Mouse (Mus musculus) midbrain, embryonic 14.5 days (tissue): Measurements from ENCODE around the gene Vamp2. TPM values are rescaled to one million over a fixed set of nuclear protein-coding genes. Genes with fewer than 3 reads are reported as not detected.

Experiments
- ATAC-seq: fragments of 200-750 bp; cut with Nextera tagmentation; 2 replicates; pipeline ENCODE4 v1.8.0; 2017; ENCODE audit warnings: moderate number of reproducible peaks, moderate library complexity; ENCODE audit not compliant: low FRiP score, low TSS enrichment
- DNase-seq: peaks from one replicate; pipeline ENCODE4 v3.0.0-alpha.2; 2015
- H3K27ac ChIP-seq: fragments of 300-500 bp; sonication (generic); replicated peaks from 2 replicates; pipeline ENCODE4 v1.5.1; 2014; ENCODE audit warnings: mild to moderate bottlenecking, low read depth, low read length, moderate library complexity
- H3K27me3 ChIP-seq: fragments of 300-500 bp; sonication (generic); 2 replicates; pipeline ENCODE4 v1.6.1; 2014; ENCODE audit warnings: low read length, control low read depth, mixed read lengths; ENCODE audit not compliant: control insufficient read depth, insufficient read depth
- H3K36me3 ChIP-seq: fragments of 300-500 bp; sonication (generic); 2 replicates; pipeline ENCODE4 v1.6.1; 2014; ENCODE audit warnings: low read length, control low read depth; ENCODE audit not compliant: control insufficient read depth, insufficient read depth
- H3K4me1 ChIP-seq: fragments of 300-500 bp; sonication (generic); 2 replicates; pipeline ENCODE4 v1.6.1; 2014; ENCODE audit warnings: mild to moderate bottlenecking, antibody characterized with exemption, low read length, control low read depth; ENCODE audit not compliant: control insufficient read depth, insufficient read depth
- H3K4me2 ChIP-seq: fragments of 300-500 bp; sonication (generic); 2 replicates; pipeline ENCODE4 v1.6.1; 2014; ENCODE audit warnings: mild to moderate bottlenecking, low read length, moderate library complexity
- H3K4me3 ChIP-seq: fragments of 300-500 bp; sonication (generic); replicated peaks from 2 replicates; pipeline ENCODE4 v1.5.1; 2014; ENCODE audit warnings: low read depth, low read length
- H3K9ac ChIP-seq: fragments of 300-500 bp; sonication (generic); replicated peaks from 2 replicates; pipeline ENCODE4 v1.6.1; 2014; ENCODE audit warnings: mild to moderate bottlenecking, low read length, moderate library complexity
- H3K9me3 ChIP-seq: fragments of 300-500 bp; sonication (generic); 2 replicates; pipeline ENCODE4 v1.6.1; 2016; ENCODE audit warnings: low read length, control low read depth, mixed read lengths; ENCODE audit not compliant: control insufficient read depth
- WGBS: fragments of 180-500 bp; shearing (Covaris S2); extraction: QIAGEN DNeasy Blood & Tissue Kit; methylation state at CpG from one replicate; pipeline ENCODE4 v1.1.7; 2014; 5-methylcytosine and 5-hydroxymethylcytosine counted together
- polyA plus RNA-seq: library from polyadenylated mRNA; unstranded; fragments of >200 nt; fragmentation: Nextera tagmentation; extraction: Ambion mirVana; gene quantifications from 2 replicates; pipeline ENCODE4 v1.2.1, GENCODE M21; 2014

Gene Vamp2
- polyA plus RNA-seq, 1 experiment from 2014 or later = 260 TPM

GRCm38 (mm10) chr11:69087082-69087481 lies 1.2 kb upstream of the Vamp2 start:
- Histone ChIP-seq H3K27ac (no peak overlapping the region), H3K9ac (no peak overlapping the region), H3K4me3 (no peak overlapping the region), H3K9me3 (no peaks in the 10 kb centered on the region), H3K4me1 (peaks cover 15% of the 10 kb centered on the region), H3K27me3 (no peaks in the 10 kb centered on the region), H3K4me2 (no peak overlapping the region), H3K36me3 (peaks cover 14% of the 10 kb centered on the region)
- DNase-seq = no peak
- ATAC-seq = no peak
- 36% methylated on average over 4 of the region's 4 CpGs for WGBS

GRCm38 (mm10) chr11:69087597-69087996 lies 693 bp upstream of the Vamp2 start:
- Histone ChIP-seq H3K4me2 (peak overlapping the region; percentile 95), H3K9ac (peak overlapping the region; percentile 100), H3K27ac (peak overlapping the region; percentile 96; the same call in 1 of the 2 replicates), H3K36me3 (peaks cover 16% of the 10 kb centered on the region), H3K9me3 (no peaks in the 10 kb centered on the region), H3K27me3 (no peaks in the 10 kb centered on the region), H3K4me3 (peak overlapping the region; percentile 100; the same call in 1 of the 2 replicates), H3K4me1 (peaks cover 15% of the 10 kb centered on the region)
- ATAC-seq (no peak), DNase-seq (no peak)
- 66% methylated on average over 2 of the region's 2 CpGs for WGBS

- Histone ChIP-seq H3K4me3 (peak overlapping the region; percentile 100), H3K4me1 (peaks cover 15% of the 10 kb centered on the region), H3K36me3 (peaks cover 18% of the 10 kb centered on the region), H3K9me3 (no peaks in the 10 kb centered on the region), H3K9ac (peak overlapping the region; percentile 100), H3K27me3 (no peaks in the 10 kb centered on the region), H3K4me2 (peak overlapping the region; percentile 95), H3K27ac (peak overlapping the region; percentile 96)
- WGBS = 12% methylated on average over 25 of the region's 25 CpGs
- ATAC-seq (peak; percentile 28; the same call in 1 of the 2 replicates), DNase-seq (no peak)
Observed at GRCm38 (mm10) chr11:69088856-69089615, 746 bp downstream of the Vamp2 start.

- WGBS = 90% methylated on average over 12 of the region's 12 CpGs
Observed at GRCm38 (mm10) chr11:69089616-69090290, 1.5 kb downstream of the Vamp2 start.

GRCm38 (mm10) chr11:69090367-69090766 lies 2.1 kb downstream of the Vamp2 start:
- peaks cover 22% of the 10 kb centered on the region for H3K4me1 ChIP-seq
- H3K27me3 ChIP-seq = no peaks in the 10 kb centered on the region
- ATAC-seq = no peak
- H3K4me3 ChIP-seq = 0 out of 2 replicates have a peak overlapping the region, but pooled peaks have one; percentile 100
- peak overlapping the region; percentile 100; the same call in 1 of the 2 replicates for H3K9ac ChIP-seq
- no peaks in the 10 kb centered on the region for H3K9me3 ChIP-seq
- DNase-seq = no peak
- H3K27ac ChIP-seq = no peak overlapping the region
- H3K36me3 ChIP-seq = peaks cover 18% of the 10 kb centered on the region
- peak overlapping the region; percentile 95 for H3K4me2 ChIP-seq
- 65% methylated on average over 6 of the region's 6 CpGs for WGBS

More at GRCm38 (mm10) chr11:69089616-69090290, 1.5 kb downstream of the Vamp2 start:
- H3K36me3 ChIP-seq = peaks cover 18% of the 10 kb centered on the region
- no peaks in the 10 kb centered on the region for H3K9me3 ChIP-seq
- H3K27ac ChIP-seq = peak overlapping the region; percentile 96
- ATAC-seq = no peak
- H3K4me1 ChIP-seq = peaks cover 20% of the 10 kb centered on the region
- peak overlapping the region; percentile 95 for H3K4me2 ChIP-seq
- no peaks in the 10 kb centered on the region for H3K27me3 ChIP-seq
- H3K9ac ChIP-seq = peak overlapping the region; percentile 100
- H3K4me3 ChIP-seq = peak overlapping the region; percentile 100
- no peak for DNase-seq

- ATAC-seq = no peak
- Histone ChIP-seq H3K9me3 (no peaks in the 10 kb centered on the region), H3K4me1 (peaks cover 31% of the 10 kb centered on the region), H3K27me3 (no peaks in the 10 kb centered on the region), H3K4me2 (no peak overlapping the region), H3K9ac (no peak overlapping the region), H3K36me3 (peaks cover 18% of the 10 kb centered on the region), H3K4me3 (no peak overlapping the region), H3K27ac (no peak overlapping the region)
- DNase-seq = no peak
- 66% methylated on average over 7 of the region's 7 CpGs for WGBS
Observed at GRCm38 (mm10) chr11:69091566-69092385, 3.5 kb downstream of the Vamp2 start.

GRCm38 (mm10) chr11:69092386-69092751 lies 4.1 kb downstream of the Vamp2 start:
- no peak for ATAC-seq
- H3K9ac ChIP-seq = no peak overlapping the region
- no peak overlapping the region for H3K4me3 ChIP-seq
- H3K36me3 ChIP-seq = peaks cover 18% of the 10 kb centered on the region
- no peaks in the 10 kb centered on the region for H3K27me3 ChIP-seq
- peaks cover 37% of the 10 kb centered on the region for H3K4me1 ChIP-seq
- H3K4me2 ChIP-seq = no peak overlapping the region
- no peaks in the 10 kb centered on the region for H3K9me3 ChIP-seq
- no peak overlapping the region for H3K27ac ChIP-seq
- DNase-seq = peak; percentile 86
- WGBS = 4% methylated on average over 3 of the region's 3 CpGs

GRCm38 (mm10) chr11:69092871-69093270 lies 4.6 kb downstream of the Vamp2 start:
- ATAC-seq = no peak
- peaks cover 42% of the 10 kb centered on the region for H3K4me1 ChIP-seq
- no peaks in the 10 kb centered on the region for H3K9me3 ChIP-seq
- H3K27me3 ChIP-seq = no peaks in the 10 kb centered on the region
- H3K36me3 ChIP-seq = peaks cover 18% of the 10 kb centered on the region
- DNase-seq = no peak
- no peak overlapping the region for H3K27ac ChIP-seq
- WGBS = 87% methylated on average over 4 of the region's 4 CpGs
- H3K4me3 ChIP-seq = no peak overlapping the region
- no peak overlapping the region for H3K9ac ChIP-seq
- no peak overlapping the region for H3K4me2 ChIP-seq
